Comparison of ENCODE assay signal across 15 mouse cellular contexts in the genomic region with DNA sequence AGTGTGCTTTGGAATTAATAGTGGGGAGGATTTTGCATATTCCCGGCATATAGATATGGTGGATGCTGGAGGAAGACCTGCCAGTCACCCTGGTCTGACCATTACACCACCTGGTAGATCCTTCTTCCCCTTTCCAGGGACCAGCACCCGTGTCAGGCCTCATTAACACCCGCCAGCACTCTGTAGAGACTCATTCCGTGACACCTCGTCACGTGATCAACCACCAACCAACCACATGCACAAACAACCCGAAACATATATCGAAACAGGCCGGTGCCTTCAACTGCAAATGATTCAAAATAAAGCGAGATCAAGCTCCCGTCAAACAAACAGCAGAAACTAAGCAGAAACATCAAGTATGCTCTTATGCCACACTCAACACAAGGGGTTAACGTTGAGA.
"Had no signal": no experiment of that assay in that cellular context is flagged by ENCODE, and none has a peak within 500 bp of the region (broad histone marks: within the 10 kb centered on the region; RNA-seq: fewer than 3 reads in every experiment).

No protein-coding gene starts in this region.

- ATAC-seq: hindbrain, postnatal 0 days; intestine, embryonic 16.5 days had no signal

- DNase-seq: gastrocnemius, adult 2 months; gastrocnemius, postnatal 10 days; gastrocnemius, postnatal 25 days; heart, adult 2 months; heart, postnatal 14 days; heart, postnatal 36 days; kidney, adult 11 months; kidney, adult 2 months; kidney, adult 9 months; kidney, postnatal 25 days; kidney, postnatal 4 days; liver; liver, embryonic 13.5 days had no signal
